Mouse (Mus musculus): ENCODE measurements around the gene Stx5a. TPM values are rescaled to one million over a fixed set of nuclear protein-coding genes. Genes with fewer than 3 reads are reported as not detected.

Stx5a gene
- polyA plus RNA-seq, 1 experiment from 2014 or later: 82.2 TPM

DNA sequence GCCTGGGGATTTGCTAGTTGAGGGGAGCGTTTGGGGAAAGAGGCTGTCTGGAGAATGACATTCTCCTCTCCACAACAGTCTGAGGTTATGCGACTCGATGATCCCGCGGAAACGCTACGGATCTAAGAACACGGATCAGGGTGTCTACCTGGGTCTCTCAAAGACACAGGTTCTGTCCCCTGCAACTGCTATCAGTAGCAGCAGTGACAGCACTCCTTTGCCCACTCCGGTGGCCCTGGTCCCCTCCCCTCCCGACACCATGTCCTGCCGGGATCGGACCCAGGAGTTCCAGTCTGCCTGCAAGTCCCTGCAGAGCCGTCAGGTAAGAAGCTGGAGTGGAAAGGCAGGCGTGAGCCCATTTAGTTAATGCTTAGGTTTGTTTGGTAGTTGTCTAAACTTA, 963 bp downstream of the Stx5a start:
- DNase-seq (ENCODE audit: low spot score): peak; percentile 30
- 8% methylated on average over 14 of the region's 14 CpGs for WGBS
- H3K27ac ChIP-seq (replicated peaks): peak overlapping the region; percentile 97

DNA sequence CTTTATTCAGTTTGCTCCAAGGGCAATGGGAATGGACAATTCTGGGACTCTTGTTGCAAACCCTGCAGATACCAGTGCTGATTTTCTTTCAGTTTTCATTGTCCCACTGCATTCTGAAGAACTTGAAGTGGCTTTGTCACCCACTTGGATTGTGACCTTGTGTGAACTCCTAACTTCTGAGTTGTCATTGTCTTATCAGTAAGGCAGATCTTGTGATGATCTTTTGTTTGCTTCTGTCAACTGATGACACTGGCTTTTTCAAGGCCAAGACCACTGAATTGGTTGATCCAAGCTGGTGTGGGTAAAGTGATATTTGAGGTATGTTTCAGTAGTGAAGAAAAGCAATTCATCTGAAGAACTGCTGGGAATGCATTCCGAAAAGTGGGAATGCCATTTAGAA, 4.2 kb downstream of the Stx5a start:
- DNase-seq (ENCODE audit: low spot score): no peak
- Histone ChIP-seq H3K9me3 (ENCODE audit: control insufficient read depth, low read length) (no peaks in the 10 kb centered on the region), H3K4me1 (replicated peaks; ENCODE audit: control insufficient read depth, insufficient read depth) (peaks cover 2% of the 10 kb centered on the region; the same call in 1 of the 2 replicates), H3K36me3 (ENCODE audit: control insufficient read depth, insufficient read depth, low read length) (peaks cover 35% of the 10 kb centered on the region), H3K27me3 (ENCODE audit: control insufficient read depth, insufficient read depth, low read length) (no peaks in the 10 kb centered on the region), H3K27ac (replicated peaks) (no peak overlapping the region), H3K4me2 (replicated peaks; ENCODE audit: low read depth) (no peak overlapping the region), H3K4me3 (ENCODE audit: low read depth, low read length) (no peak overlapping the region), H3K9ac (ENCODE audit: low read length) (no peak overlapping the region)
- ATAC-seq (ENCODE audit: low FRiP score, low TSS enrichment): no peak
- 89% methylated on average over 1 of the region's 1 CpGs for WGBS
- TF ChIP-seq CTCF (IDR thresholded peaks at IDR 0.05; ENCODE audit: low read depth): no peak
- no peak for TF ChIP-seq EP300 (optimal IDR thresholded peaks at IDR 0.05)

More for the DNA sequence above, 963 bp downstream of the Stx5a start:
- peak overlapping the region; percentile 94 for H3K4me3 ChIP-seq (ENCODE audit: low read depth, low read length)
- peak overlapping the region; percentile 98 for H3K9ac ChIP-seq (ENCODE audit: low read length)
- no peak for ATAC-seq (ENCODE audit: low FRiP score, low TSS enrichment)
- no peaks in the 10 kb centered on the region for H3K9me3 ChIP-seq (ENCODE audit: control insufficient read depth, low read length)
- H3K4me1 ChIP-seq (replicated peaks; ENCODE audit: control insufficient read depth, insufficient read depth): peaks cover 2% of the 10 kb centered on the region; the same call in 1 of the 2 replicates
- H3K27me3 ChIP-seq (ENCODE audit: control insufficient read depth, insufficient read depth, low read length): no peaks in the 10 kb centered on the region
- no peak for TF ChIP-seq CTCF (IDR thresholded peaks at IDR 0.05; ENCODE audit: low read depth)
- TF ChIP-seq EP300 (optimal IDR thresholded peaks at IDR 0.05): no peak
- H3K4me2 ChIP-seq (replicated peaks; ENCODE audit: low read depth): peak overlapping the region; percentile 97
- H3K36me3 ChIP-seq (ENCODE audit: control insufficient read depth, insufficient read depth, low read length): peaks cover 20% of the 10 kb centered on the region

GRCm38 (mm10) chr19:8747368-8747767, 6.2 kb downstream of the Stx5a start:
- ATAC-seq (ENCODE audit: low FRiP score, low TSS enrichment) (no peak), DNase-seq (ENCODE audit: low spot score) (no peak)
- no peak overlapping the region for H3K27ac ChIP-seq (replicated peaks)
- no peaks in the 10 kb centered on the region; the same call in 1 of the 2 replicates for H3K4me1 ChIP-seq (replicated peaks; ENCODE audit: control insufficient read depth, insufficient read depth)
- H3K9me3 ChIP-seq (ENCODE audit: control insufficient read depth, low read length): no peaks in the 10 kb centered on the region
- WGBS: 79% methylated on average over 2 of the region's 2 CpGs
- H3K27me3 ChIP-seq (ENCODE audit: control insufficient read depth, insufficient read depth, low read length): no peaks in the 10 kb centered on the region
- H3K36me3 ChIP-seq (ENCODE audit: control insufficient read depth, insufficient read depth, low read length): peaks cover 42% of the 10 kb centered on the region
- H3K4me3 ChIP-seq (ENCODE audit: low read depth, low read length): no peak overlapping the region
- no peak overlapping the region for H3K9ac ChIP-seq (ENCODE audit: low read length)
- TF ChIP-seq CTCF (IDR thresholded peaks at IDR 0.05; ENCODE audit: low read depth) (peak; percentile 67), EP300 (optimal IDR thresholded peaks at IDR 0.05) (no peak)
- H3K4me2 ChIP-seq (replicated peaks; ENCODE audit: low read depth): no peak overlapping the region

DNA sequence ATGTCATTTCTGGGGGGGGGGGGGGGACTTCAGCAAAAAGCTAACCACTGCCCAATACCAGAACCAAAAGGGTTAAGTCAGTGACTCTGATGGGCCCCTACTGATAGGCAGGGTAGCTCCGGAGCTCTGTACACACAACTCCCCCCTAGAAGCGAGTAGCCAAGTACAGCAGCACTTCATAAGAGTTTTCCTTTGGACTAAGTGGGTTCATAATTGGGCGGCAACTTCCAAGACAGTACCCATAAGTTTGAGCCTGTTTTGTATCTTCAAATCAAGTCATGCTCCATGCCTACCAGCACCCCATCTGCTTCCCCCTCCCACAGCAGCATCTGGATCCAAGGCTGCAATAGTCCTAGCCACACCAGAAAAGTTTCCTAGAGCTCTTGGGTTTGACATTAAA, 14.4 kb downstream of the Stx5a start:
- Histone ChIP-seq H3K9ac (ENCODE audit: low read length) (no peak overlapping the region), H3K27ac (replicated peaks) (no peak overlapping the region), H3K4me3 (ENCODE audit: low read depth, low read length) (no peak overlapping the region), H3K4me1 (replicated peaks; ENCODE audit: control insufficient read depth, insufficient read depth) (no peaks in the 10 kb centered on the region), H3K36me3 (ENCODE audit: control insufficient read depth, insufficient read depth, low read length) (peaks cover 11% of the 10 kb centered on the region; the same call in 1 of the 2 replicates), H3K4me2 (replicated peaks; ENCODE audit: low read depth) (no peak overlapping the region), H3K27me3 (ENCODE audit: control insufficient read depth, insufficient read depth, low read length) (no peaks in the 10 kb centered on the region), H3K9me3 (ENCODE audit: control insufficient read depth, low read length) (no peaks in the 10 kb centered on the region)
- WGBS: 46% methylated on average over 3 of the region's 3 CpGs
- TF ChIP-seq CTCF (IDR thresholded peaks at IDR 0.05; ENCODE audit: low read depth) (no peak), EP300 (optimal IDR thresholded peaks at IDR 0.05) (no peak)
- DNase-seq (ENCODE audit: low spot score) (no peak), ATAC-seq (ENCODE audit: low FRiP score, low TSS enrichment) (no peak)

DNA sequence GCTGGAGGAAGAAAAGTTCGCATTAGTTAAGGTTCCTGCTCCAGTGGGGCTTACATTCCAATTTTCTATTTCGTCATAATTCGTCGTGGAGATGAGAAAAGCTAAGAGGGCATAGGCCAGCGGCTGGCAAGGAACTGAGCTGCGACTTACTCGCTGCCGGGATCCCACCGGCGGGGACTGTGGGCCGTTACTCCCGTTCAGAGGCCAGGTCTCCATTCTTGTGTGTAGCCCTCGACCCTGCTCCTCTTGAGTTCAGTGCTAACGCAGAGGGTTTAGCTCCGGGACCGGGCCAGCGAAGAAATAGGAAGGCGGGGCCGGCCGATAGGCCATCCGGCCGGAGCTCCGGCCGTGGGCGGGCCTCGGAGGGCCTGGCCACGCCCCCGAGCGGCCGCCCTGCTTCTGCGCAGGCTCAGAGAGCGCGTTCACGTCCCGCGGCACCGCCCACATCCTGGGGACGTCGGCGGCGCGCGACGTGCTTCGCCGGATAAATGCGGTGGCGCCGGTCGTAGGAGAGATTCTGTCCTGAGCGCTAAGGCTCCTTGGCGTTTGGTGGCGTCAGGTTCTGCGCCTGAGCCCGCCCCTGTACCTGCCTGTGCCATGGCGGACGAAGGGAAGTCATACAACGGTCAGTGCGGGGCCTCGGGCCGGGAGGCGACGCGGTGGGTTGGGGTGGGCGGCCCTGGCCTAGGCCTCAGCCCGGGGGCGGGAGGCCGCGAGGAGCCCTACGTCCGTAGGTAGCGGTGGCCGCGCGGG, 15.6 kb downstream of the Stx5a start, which contains the start of gene Nxf1:
Nxf1 (plus strand) TSS at position 439 of the 753 bp plus-strand sequence.
- peak within 1 kb of the TSS; percentile 96 for H3K27ac ChIP-seq (replicated peaks)
- peak within 1 kb of the TSS; percentile 97 for H3K9ac ChIP-seq (ENCODE audit: low read length)
- TF ChIP-seq CTCF (IDR thresholded peaks at IDR 0.05; ENCODE audit: low read depth) (peak; percentile 22; the same call in 1 of the 2 replicates), EP300 (optimal IDR thresholded peaks at IDR 0.05) (peak; percentile 44)
- DNase-seq (ENCODE audit: low spot score) (peak; percentile 96), ATAC-seq (ENCODE audit: low FRiP score, low TSS enrichment) (peak; percentile 94)
- under 1% methylated on average over 62 of the region's 75 CpGs for WGBS
- peak within 1 kb of the TSS; percentile 94 for H3K4me3 ChIP-seq (ENCODE audit: low read depth, low read length)
- H3K4me1 ChIP-seq (replicated peaks; ENCODE audit: control insufficient read depth, insufficient read depth): no peaks in the 10 kb centered on the region
- no peaks in the 10 kb centered on the region for H3K9me3 ChIP-seq (ENCODE audit: control insufficient read depth, low read length)
- no peaks in the 10 kb centered on the region for H3K27me3 ChIP-seq (ENCODE audit: control insufficient read depth, insufficient read depth, low read length)
- H3K36me3 ChIP-seq (ENCODE audit: control insufficient read depth, insufficient read depth, low read length): 0 out of 2 replicates have a peak, but pooled peaks cover 4% of the 10 kb centered on the region
- H3K4me2 ChIP-seq (replicated peaks; ENCODE audit: low read depth): peak within 1 kb of the TSS; percentile 49

GRCm38 (mm10) chr19:8757471-8757998, 16.3 kb downstream of the Stx5a start:
- Histone ChIP-seq H3K27me3 (ENCODE audit: control insufficient read depth, insufficient read depth, low read length) (no peaks in the 10 kb centered on the region), H3K4me1 (replicated peaks; ENCODE audit: control insufficient read depth, insufficient read depth) (no peaks in the 10 kb centered on the region), H3K27ac (replicated peaks) (peak overlapping the region; percentile 96), H3K36me3 (ENCODE audit: control insufficient read depth, insufficient read depth, low read length) (0 out of 2 replicates have a peak, but pooled peaks cover 6% of the 10 kb centered on the region), H3K4me3 (ENCODE audit: low read depth, low read length) (peak overlapping the region; percentile 94), H3K9ac (ENCODE audit: low read length) (peak overlapping the region; percentile 97), H3K9me3 (ENCODE audit: control insufficient read depth, low read length) (no peaks in the 10 kb centered on the region), H3K4me2 (replicated peaks; ENCODE audit: low read depth) (peak overlapping the region; percentile 49)
- 3% methylated on average over 14 of the region's 14 CpGs for WGBS
- no peak for TF ChIP-seq CTCF (IDR thresholded peaks at IDR 0.05; ENCODE audit: low read depth)
- no peak for ATAC-seq (ENCODE audit: low FRiP score, low TSS enrichment)
- DNase-seq (ENCODE audit: low spot score): no peak

Data from stomach, postnatal 0 days (tissue).